Mouse (Mus musculus) E14TG2a.4 (cell line): ENCODE results near the gene Ms4a3.

ENCODE experiments used
- CTCF ChIP-seq: conservative IDR thresholded peaks from 2 replicates; pipeline ENCODE4 v1.5.1; 2014; ENCODE audit warnings: low read length
- NANOG ChIP-seq: IDR thresholded peaks from 2 replicates; pipeline ENCODE4 v1.6.1; 2014; ENCODE audit warnings: borderline replicate concordance, low read length, mixed read lengths

- no peak for TF ChIP-seq CTCF
- TF ChIP-seq NANOG = no peak
These were observed 15.9 kb downstream of the Ms4a3 start for GRCm38 (mm10) chr19:11624800-11625199.
